Mouse (Mus musculus) monocyte, adult 5-6 weeks (primary cell): ENCODE data around the gene AC161166.1. TPM values are rescaled to one million over a fixed set of nuclear protein-coding genes. Genes with fewer than 3 reads are reported as not detected.
"Not testable (repeated sequence)": the region's sequence is repeated elsewhere in the genome, so short reads cannot be mapped to it uniquely, and the experiment has no call there.

Source experiments
- ATAC-seq: fragments of 153-309, 156-312 bp; replicated peaks from 2 replicates; pipeline ENCODE4 v1.8.0; 2017; ENCODE audit warnings: mild to moderate bottlenecking; ENCODE audit not compliant: low TSS enrichment, insufficient number of reproducible peaks, severe bottlenecking, poor library complexity, low FRiP score
- total RNA-seq: library from RNA; stranded (forward); fragments of 200-1000, 200-491, 200-594 nt; gene quantifications from 3 replicates; pipeline ENCODE4 v1.2.3, GENCODE M21; 2017

AC161166.1 gene
- total RNA-seq, 1 experiment from 2014 or later: not detected

DNA sequence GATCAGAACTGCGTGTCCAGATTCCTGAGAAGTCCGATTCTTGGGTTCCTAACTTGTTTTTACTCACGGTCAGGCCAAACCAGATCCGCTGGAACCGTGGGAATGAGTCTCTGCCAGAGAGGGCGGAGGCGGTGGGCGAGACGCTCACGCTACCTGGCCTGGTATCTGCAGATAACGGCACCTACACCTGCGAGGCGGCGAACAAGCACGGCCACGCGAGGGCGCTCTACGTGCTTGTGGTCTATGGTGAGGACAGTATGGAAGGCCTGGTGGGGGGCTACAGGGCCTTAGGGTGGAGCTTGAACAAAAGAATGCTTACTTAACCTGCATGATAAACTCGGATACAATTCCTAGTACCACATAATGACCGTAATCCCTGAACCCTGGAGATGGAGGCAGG, 10.8 kb downstream of the AC161166.1 start:
- no peak for ATAC-seq

GRCm38 (mm10) chr7:24500929-24501328, 11.3 kb downstream of the AC161166.1 start:
- ATAC-seq: no peak

- no peak for ATAC-seq
These were observed 12.2 kb downstream of the AC161166.1 start for GRCm38 (mm10) chr7:24499856-24500577.

DNA sequence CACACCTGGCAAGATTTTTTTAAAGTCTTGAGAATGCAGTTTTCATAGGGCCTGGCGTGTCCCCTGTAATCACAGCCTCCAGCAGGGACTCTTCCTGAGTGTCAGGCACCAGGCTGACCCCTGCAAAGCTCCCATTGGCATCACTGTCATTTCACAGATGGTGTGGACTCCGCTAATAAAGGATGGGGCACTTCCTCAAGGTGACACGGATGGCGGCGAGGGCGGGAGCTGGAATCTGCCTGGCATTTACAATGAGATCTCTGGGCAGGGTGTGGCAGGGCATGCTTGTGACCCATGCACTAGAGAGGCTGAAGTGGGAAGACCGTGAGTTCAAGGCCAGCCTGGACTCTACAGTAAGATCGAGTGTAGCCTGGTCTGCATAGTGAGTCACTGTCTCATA, 24.0 kb downstream of the AC161166.1 start:
- ATAC-seq: no peak

GRCm38 (mm10) chr7:24487403-24487802, 24.9 kb downstream of the AC161166.1 start:
- ATAC-seq: no peak

DNA sequence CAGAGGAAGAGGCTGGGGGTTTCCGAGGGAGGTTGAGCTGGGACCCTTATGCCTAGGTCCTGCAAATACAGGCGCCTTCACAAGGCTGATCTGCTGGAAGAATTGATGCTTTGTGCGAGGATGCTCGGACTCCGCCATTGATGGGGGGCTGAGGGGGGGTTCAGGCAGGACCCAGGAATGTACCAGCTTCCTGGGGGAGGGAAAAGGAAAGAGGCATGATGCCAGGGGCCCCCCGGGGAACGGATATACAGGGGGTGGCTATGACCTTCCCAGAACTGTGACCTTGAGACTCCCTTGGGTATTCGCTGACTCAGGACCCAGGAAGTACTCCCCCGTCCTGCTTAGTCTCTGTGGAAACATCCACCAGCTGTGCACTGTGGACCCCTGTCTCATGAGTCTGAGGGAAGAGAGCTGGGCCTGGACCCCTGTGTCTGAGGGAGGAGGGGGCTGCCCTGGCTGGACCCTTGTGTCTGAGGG, 25.6 kb downstream of the AC161166.1 start:
- no peak for ATAC-seq

- ATAC-seq: no peak
These were observed 26.8 kb downstream of the AC161166.1 start for GRCm38 (mm10) chr7:24485481-24485880.

DNA sequence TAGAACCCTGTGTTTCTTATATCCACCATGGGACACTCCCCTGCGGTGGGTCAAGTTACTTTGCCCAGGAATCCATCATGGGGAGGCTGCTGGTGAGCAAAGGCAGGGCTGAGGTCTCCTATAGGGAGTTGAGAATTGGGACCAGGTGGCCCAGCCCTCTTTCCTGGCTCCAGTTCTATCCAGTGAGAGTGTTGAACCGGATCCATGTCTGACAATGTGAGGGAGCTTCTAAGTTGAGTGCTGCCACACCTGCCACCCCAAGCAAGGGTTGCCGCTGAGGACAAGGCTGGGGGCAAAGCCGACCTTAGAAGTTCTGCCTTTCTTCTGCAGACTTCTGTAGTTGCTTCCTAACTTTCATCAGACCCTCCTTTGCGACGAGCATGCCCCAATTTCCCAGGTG, 29.0 kb downstream of the AC161166.1 start:
- not testable (repeated sequence) for ATAC-seq

- ATAC-seq: no peak
These were observed 29.8 kb downstream of the AC161166.1 start for GRCm38 (mm10) chr7:24482208-24483020.

DNA sequence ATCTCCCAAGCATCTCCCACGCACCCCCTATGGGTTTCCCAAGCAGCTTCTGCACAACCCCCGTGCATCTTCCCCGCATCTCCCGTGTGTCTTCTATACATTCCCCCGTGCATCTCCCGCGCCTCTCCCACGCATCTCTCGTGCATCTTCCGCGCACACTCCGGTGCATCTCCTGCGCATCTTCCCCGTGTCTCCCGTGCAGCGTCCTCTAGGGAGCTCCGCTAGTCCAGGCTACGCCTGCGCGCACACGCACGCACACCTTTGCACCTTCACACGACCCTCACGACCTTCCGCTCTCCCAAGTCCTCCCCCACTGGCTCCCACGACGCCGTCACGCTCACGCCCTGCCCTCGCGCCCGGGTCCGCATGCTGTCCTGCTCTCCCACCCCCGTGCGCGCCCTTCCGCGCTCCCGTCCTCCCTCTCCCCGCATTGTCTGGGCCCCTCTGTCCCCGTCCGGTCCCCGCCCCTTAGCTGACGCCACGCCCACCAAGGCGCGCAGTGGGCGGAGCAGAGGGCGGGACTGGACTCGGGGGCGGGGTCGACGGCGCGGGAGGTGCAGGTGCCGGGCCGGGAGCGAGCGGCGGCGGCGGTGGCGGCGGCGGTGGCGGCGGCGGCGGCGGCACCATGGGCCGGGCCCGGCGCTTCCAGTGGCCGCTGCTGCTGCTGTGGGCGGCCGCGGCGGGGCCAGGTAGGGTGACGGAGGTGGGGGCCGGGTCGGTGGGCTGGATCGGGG, 30.6 kb downstream of the AC161166.1 start, which contains the start of gene Cadm4:
TSS of gene Cadm4 (plus strand) at position 550 of the 734 bp plus-strand sequence.
- ATAC-seq: no peak

- ATAC-seq: no peak
These were observed 31.2 kb downstream of the AC161166.1 start for GRCm38 (mm10) chr7:24480986-24481473.

- ATAC-seq: no peak
These were observed 31.9 kb downstream of the AC161166.1 start for GRCm38 (mm10) chr7:24480121-24480941.

DNA sequence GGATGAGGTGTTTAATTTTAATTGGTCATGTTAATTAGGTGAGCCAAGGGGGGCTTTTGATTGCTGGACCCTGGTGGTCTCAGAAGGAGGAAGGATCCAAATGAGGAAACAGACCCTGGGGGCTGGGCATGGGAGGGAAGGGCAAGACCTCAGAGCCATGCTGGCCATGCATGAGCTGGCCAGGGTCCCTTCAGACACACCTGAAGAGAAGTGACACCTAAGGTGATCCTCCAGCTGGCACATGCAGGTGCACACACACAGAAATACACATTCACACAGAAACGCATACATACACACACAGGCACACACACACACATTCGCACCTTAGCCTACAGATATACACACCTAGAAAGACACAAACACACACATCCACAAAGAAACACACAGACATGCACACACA, 32.6 kb downstream of the AC161166.1 start:
- ATAC-seq: no peak

DNA sequence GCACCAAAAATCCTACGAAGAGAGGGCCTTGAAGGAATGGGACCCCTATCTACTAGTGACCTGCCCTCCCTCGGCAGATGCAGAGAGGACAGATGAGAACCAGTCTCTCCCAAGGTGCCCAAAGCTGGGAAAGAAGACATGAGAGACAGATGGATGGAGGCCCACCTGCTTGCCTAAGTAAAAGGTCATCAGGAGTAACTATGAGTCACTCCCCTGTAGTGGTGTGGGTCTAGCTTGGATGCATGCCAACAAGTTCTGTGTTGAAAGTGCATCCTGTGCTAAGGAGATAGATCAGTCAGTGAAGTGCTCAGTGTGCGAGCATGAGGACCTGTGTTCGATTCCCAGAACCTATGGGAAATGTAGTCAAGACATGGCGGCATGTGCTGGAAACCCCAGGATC, 33.3 kb downstream of the AC161166.1 start:
- no peak for ATAC-seq

- no peak for ATAC-seq
These were observed 35.4 kb downstream of the AC161166.1 start for GRCm38 (mm10) chr7:24476856-24477255.

DNA sequence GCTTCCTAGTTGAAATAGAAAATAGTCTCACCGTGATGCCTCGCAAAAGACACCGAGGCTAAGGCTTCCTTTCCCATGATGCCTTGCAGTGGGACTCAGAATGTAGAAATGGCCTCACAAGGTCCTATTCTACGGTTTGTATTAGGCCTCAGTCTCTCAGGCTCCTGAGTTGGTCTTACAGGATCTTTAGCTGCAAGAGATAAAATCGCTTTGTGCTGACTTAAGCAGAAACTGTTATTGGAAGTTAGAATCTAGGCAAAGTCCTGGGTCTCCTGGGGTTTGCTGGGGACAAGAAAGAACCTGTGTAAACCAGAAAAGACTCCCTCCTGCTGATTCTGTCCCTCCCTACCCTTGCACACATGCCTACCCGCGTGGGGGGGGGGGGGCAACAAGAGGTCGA, 35.9 kb downstream of the AC161166.1 start:
- ATAC-seq: no peak

- ATAC-seq: no peak
These were observed 37.3 kb downstream of the AC161166.1 start for GRCm38 (mm10) chr7:24474811-24475506.
